Mouse (Mus musculus) MEL (cell line): ENCODE data around the gene Fat2. TPM values are rescaled to one million over a fixed set of nuclear protein-coding genes. Genes with fewer than 3 reads are reported as not detected.

Experiments
- DNase-seq: peaks from one replicate; pipeline ENCODE4 v3.0.0; 2011; ENCODE audit warnings: low read depth, low spot score
- H3K27ac ChIP-seq: 2 replicates; pipeline ENCODE4 v1.5.1; 2012; ENCODE audit warnings: low read depth, mild to moderate bottlenecking, control low read depth, low read length, moderate library complexity; ENCODE audit not compliant: control insufficient read depth
- H3K27me3 ChIP-seq, 2 experiments: fragments of 150-350 bp in 1 of 2; sonication (generic) in 1 of 2; 2 replicates each; pipeline ENCODE4 v1.6.1; 2012; ENCODE audit warnings: low read length in 2 of 2, mild to moderate bottlenecking in 2 of 2, improper control_type of control experiment in 1 of 2, moderate library complexity in 1 of 2; ENCODE audit not compliant: insufficient read depth in 2 of 2, control insufficient read depth in 1 of 2
- H3K36me3 ChIP-seq, 2 experiments: 2 replicates each; pipeline ENCODE4 v1.6.1; 2012 to 2014; ENCODE audit warnings: low read length in 2 of 2, improper control_type of control experiment in 1 of 2, inconsistent platforms in 1 of 2, mild to moderate bottlenecking in 1 of 2; ENCODE audit not compliant: insufficient read depth in 2 of 2, control insufficient read depth in 1 of 2
- H3K4me1 ChIP-seq, 2 experiments: fragments of 150-350 bp in 1 of 2; sonication (generic) in 1 of 2; 2 replicates each; pipeline ENCODE4 v1.6.1; 2012; ENCODE audit warnings: low read length in 2 of 2, improper control_type of control experiment in 1 of 2, mild to moderate bottlenecking in 1 of 2; ENCODE audit not compliant: insufficient read depth in 2 of 2, control insufficient read depth in 1 of 2
- H3K4me3 ChIP-seq, 2 experiments: fragments of 150-350 bp in 1 of 2; sonication (generic) in 1 of 2; 2 replicates each; pipeline ENCODE4 v1.5.1; 2012; ENCODE audit warnings: low read depth in 2 of 2, low read length in 2 of 2, mild to moderate bottlenecking in 2 of 2, moderate library complexity in 2 of 2, control low read depth in 1 of 2, improper control_type of control experiment in 1 of 2; ENCODE audit not compliant: control insufficient read depth in 1 of 2, insufficient read depth in 1 of 2
- H3K79me2 ChIP-seq: 2 replicates; pipeline ENCODE4 v1.6.1; 2012; ENCODE audit warnings: mild to moderate bottlenecking, low read length, moderate library complexity; ENCODE audit not compliant: control insufficient read depth, poor library complexity, insufficient read depth
- H3K9ac ChIP-seq: 2 replicates; pipeline ENCODE4 v1.6.1; 2012; ENCODE audit warnings: low read depth, mild to moderate bottlenecking, control low read depth, low read length, moderate library complexity; ENCODE audit not compliant: control insufficient read depth, poor library complexity, severe bottlenecking
- H3K9me3 ChIP-seq: fragments of 150-350 bp; sonication (generic); replicated peaks from 2 replicates; pipeline ENCODE4 v1.6.1; 2012; ENCODE audit warnings: mild to moderate bottlenecking, low read length, improper control_type of control experiment, moderate library complexity; ENCODE audit not compliant: insufficient read depth
- BHLHE40 ChIP-seq: IDR thresholded peaks from 2 replicates; pipeline ENCODE4 v1.6.1; 2012; ENCODE audit warnings: low read depth, mild to moderate bottlenecking, inconsistent platforms, low read length, improper control_type of control experiment, borderline replicate concordance
- CHD2 ChIP-seq: IDR thresholded peaks from 2 replicates; pipeline ENCODE4 v1.6.1; 2011; ENCODE audit warnings: low read length, improper control_type of control experiment
- CTCF ChIP-seq, 3 experiments: IDR thresholded peaks in 2 of 3; conservative IDR thresholded peaks in 1 of 3; 2 replicates each; pipeline ENCODE4 v1.5.1; 2011 to 2012; ENCODE audit warnings: low read length in 3 of 3, low read depth in 2 of 3, mild to moderate bottlenecking in 2 of 3, improper control_type of control experiment in 1 of 3, inconsistent platforms in 1 of 3, mixed read lengths in 1 of 3, moderate library complexity in 1 of 3; ENCODE audit not compliant: control insufficient read depth in 1 of 3, insufficient read depth in 1 of 3, poor library complexity in 1 of 3, severe bottlenecking in 1 of 3
- E2F4 ChIP-seq: IDR thresholded peaks from 2 replicates; pipeline ENCODE4 v1.6.1; 2011; ENCODE audit warnings: low read depth, low read length, improper control_type of control experiment, borderline replicate concordance
- ELF1 ChIP-seq: IDR thresholded peaks from 2 replicates; pipeline ENCODE4 v1.6.1; 2014; ENCODE audit warnings: low read depth, mild to moderate bottlenecking, inconsistent platforms, low read length, improper control_type of control experiment, moderate library complexity
- EP300 ChIP-seq, 2 experiments: IDR thresholded peaks; 2 replicates each; pipeline ENCODE4 v1.6.1; 2011; ENCODE audit warnings: improper control_type of control experiment in 2 of 2, low read length in 2 of 2, low read depth in 1 of 2, mild to moderate bottlenecking in 1 of 2
- ETS1 ChIP-seq: IDR thresholded peaks from 2 replicates; pipeline ENCODE4 v1.6.1; 2012; ENCODE audit warnings: low read depth, mild to moderate bottlenecking, inconsistent platforms, low read length, improper control_type of control experiment, moderate library complexity
- GATA1 ChIP-seq: IDR thresholded peaks from 2 replicates; pipeline ENCODE4 v1.6.1; 2011; ENCODE audit warnings: low read depth, low read length, improper control_type of control experiment
- JUND ChIP-seq: IDR thresholded peaks from 2 replicates; pipeline ENCODE4 v1.6.1; 2011; ENCODE audit warnings: low read depth, mild to moderate bottlenecking, improper control_type of control experiment, low read length
- MAFK ChIP-seq: IDR thresholded peaks from 2 replicates; pipeline ENCODE4 v1.6.1; 2011; ENCODE audit warnings: low read depth, mild to moderate bottlenecking, low read length, improper control_type of control experiment, borderline replicate concordance
- MAX ChIP-seq: IDR thresholded peaks from 2 replicates; pipeline ENCODE4 v1.6.1; 2011; ENCODE audit warnings: low read length, improper control_type of control experiment
- MEF2A ChIP-seq: IDR thresholded peaks from 2 replicates; pipeline ENCODE4 v1.6.1; 2014; ENCODE audit warnings: low read depth, mild to moderate bottlenecking, inconsistent platforms, low read length, improper control_type of control experiment; ENCODE audit not compliant: poor library complexity, insufficient replicate concordance, severe bottlenecking; ENCODE audit errors: extremely low read depth
- MYC ChIP-seq: IDR thresholded peaks from 2 replicates; pipeline ENCODE4 v1.6.1; 2011; ENCODE audit warnings: low read depth, mild to moderate bottlenecking, low read length, improper control_type of control experiment, moderate library complexity
- POLR2AphosphoS5 ChIP-seq: IDR thresholded peaks from 2 replicates; pipeline ENCODE4 v1.6.1; 2012; ENCODE audit warnings: low read depth, borderline replicate concordance, mild to moderate bottlenecking, inconsistent platforms, low read length, moderate library complexity, mixed read lengths
- RCOR1 ChIP-seq: IDR thresholded peaks from 2 replicates; pipeline ENCODE4 v1.6.1; 2012; ENCODE audit warnings: low read depth, mild to moderate bottlenecking, inconsistent platforms, low read length, improper control_type of control experiment
- SIN3A ChIP-seq: IDR thresholded peaks from 2 replicates; pipeline ENCODE4 v1.6.1; 2012; ENCODE audit warnings: low read length, improper control_type of control experiment, inconsistent platforms
- TAL1 ChIP-seq: IDR thresholded peaks from 2 replicates; pipeline ENCODE4 v1.6.1; 2012; ENCODE audit warnings: mild to moderate bottlenecking, inconsistent platforms, low read length, moderate library complexity, mixed read lengths
- TBP ChIP-seq: IDR thresholded peaks from 2 replicates; pipeline ENCODE4 v1.8.0; 2011; ENCODE audit warnings: low read depth, low read length, improper control_type of control experiment
- TCF12 ChIP-seq: IDR thresholded peaks from 2 replicates; pipeline ENCODE4 v1.6.1; 2014; ENCODE audit warnings: low read depth, mild to moderate bottlenecking, inconsistent platforms, low read length, improper control_type of control experiment, moderate library complexity
- USF2 ChIP-seq, 2 experiments: IDR thresholded peaks; 2 replicates each; pipeline ENCODE4 v1.6.1; 2011 to 2012; ENCODE audit warnings: improper control_type of control experiment in 2 of 2, low read length in 2 of 2, borderline replicate concordance in 1 of 2, inconsistent platforms in 1 of 2, low read depth in 1 of 2, mild to moderate bottlenecking in 1 of 2; ENCODE audit not compliant: insufficient read depth in 1 of 2
- ZKSCAN1 ChIP-seq: IDR thresholded peaks from 2 replicates; pipeline ENCODE4 v1.6.1; 2012; ENCODE audit warnings: low read depth, mild to moderate bottlenecking, inconsistent platforms, low read length, improper control_type of control experiment, moderate library complexity
- ZMIZ1 ChIP-seq: IDR thresholded peaks from 2 replicates; pipeline ENCODE4 v1.6.1; 2012; ENCODE audit warnings: low read depth, mild to moderate bottlenecking, inconsistent platforms, low read length, improper control_type of control experiment, moderate library complexity
- polyA plus RNA-seq, 2 experiments: library from polyadenylated mRNA; stranded (reverse) in 1 of 2; unstranded in 1 of 2; fragments of >175 nt in 1 of 2; fragments of >200 nt in 1 of 2; gene quantifications; 2 replicates each; pipeline versions ENCODE4 v1.2.1 to v1.2.4; 2012; ENCODE audit warnings: low replicate concordance in 2 of 2, low read depth in 1 of 2; ENCODE audit not compliant: insufficient read length in 2 of 2, insufficient read depth in 1 of 2, missing spikeins in 1 of 2
- total RNA-seq: library from RNA; depleted of rRNA; stranded (reverse); fragments of 300-350 nt; gene quantifications from 2 replicates; pipeline ENCODE4 v1.2.3, GENCODE M21; 2012

The Fat2 gene
- total and polyA plus RNA-seq, 3 experiments, result under 0.01 to 0.01 TPM; not detected in 1

DNA sequence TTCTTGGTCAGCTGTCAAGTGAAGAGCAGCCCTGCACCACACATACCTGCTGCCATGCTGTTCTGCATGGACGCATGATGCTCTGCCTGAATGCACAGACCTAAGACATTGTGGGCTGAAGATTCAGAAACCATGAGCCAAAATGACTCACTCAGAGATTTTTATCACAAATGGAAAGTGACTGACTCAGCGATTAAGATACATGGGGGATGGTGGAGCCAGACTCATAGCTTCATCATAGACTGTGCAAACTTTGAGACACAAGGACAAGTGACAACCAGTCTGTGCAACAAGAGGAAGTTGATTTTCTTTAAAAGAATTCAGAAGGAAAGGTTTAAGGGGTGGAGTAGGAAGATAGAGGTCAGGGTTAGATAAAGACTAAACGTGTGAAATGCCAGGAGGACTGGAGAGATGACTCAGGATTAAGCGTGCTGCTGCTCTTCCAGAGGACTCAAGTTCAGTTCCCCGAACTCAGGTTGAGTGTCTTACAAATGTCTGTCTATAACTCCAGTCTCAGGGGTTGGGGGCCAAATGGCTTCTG is 46.4 kb downstream of the Fat2 start:
- peak overlapping the region; percentile 57; the same call in 1 of the 2 replicates for H3K27ac ChIP-seq
- peaks cover 2 to 21% of the 10 kb centered on the region in 2 experiments; a peak in 3 of 4 replicates for H3K4me1 ChIP-seq
- H3K4me3 ChIP-seq, result no peak overlapping the region
- H3K79me2 ChIP-seq, result no peaks in the 10 kb centered on the region
- TF ChIP-seq EP300 (IDR thresholded peaks at IDR 0.05; ENCODE audit: low read depth in 1 of 2, low read length in 2 of 2) (peak; percentile 62 to 89), MAFK (peak; percentile 79), BHLHE40 (peak; percentile 47; the same call in 1 of the 2 replicates), ELF1 (no peak), MAX (0 out of 2 replicates have a peak, but pooled peaks have one; percentile 40), RCOR1 (peak; percentile 80), SIN3A (peak; percentile 35; the same call in 1 of the 2 replicates), MEF2A (no peak), TCF12 (peak; percentile 37; the same call in 1 of the 2 replicates), MYC (peak; percentile 73; the same call in 1 of the 2 replicates), JUND (peak; percentile 40; the same call in 1 of the 2 replicates), ZKSCAN1 (no peak), ZMIZ1 (no peak), GATA1 (peak; percentile 83), POLR2AphosphoS5 (no peak), ETS1 (peak; percentile 72)
- peaks cover 2 to 10% of the 10 kb centered on the region in 2 experiments; a peak in 3 of 4 replicates for H3K27me3 ChIP-seq
- DNase-seq, result peak; percentile 82
- H3K36me3 ChIP-seq, result peaks cover 0 to 15% of the 10 kb centered on the region in 2 experiments; a peak in 2 of 4 replicates
- H3K9ac ChIP-seq, result no peak overlapping the region
- H3K9me3 ChIP-seq, result no peaks in the 10 kb centered on the region

DNA sequence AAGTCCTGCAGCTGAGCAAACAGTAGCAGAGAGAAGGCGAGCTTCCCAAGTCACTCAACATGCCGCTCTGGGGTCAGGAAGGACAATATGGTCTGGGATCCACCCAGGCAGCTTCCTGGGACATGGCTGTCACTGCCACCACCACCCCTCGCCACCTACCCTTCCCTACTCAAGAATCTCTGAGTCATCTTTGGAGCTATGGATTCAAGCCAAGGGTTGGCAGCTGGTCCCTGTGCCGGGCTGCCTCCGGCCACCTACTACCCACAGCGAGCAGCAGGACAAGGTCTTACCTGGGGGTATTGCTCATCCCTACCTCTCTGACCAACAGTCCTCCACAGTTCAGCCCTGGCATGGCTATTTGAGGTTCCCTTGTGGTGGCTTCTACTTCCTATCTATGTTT is 61.6 kb downstream of the Fat2 start:
- no peak for DNase-seq
- no peaks in the 10 kb centered on the region for H3K79me2 ChIP-seq
- H3K4me1 ChIP-seq, result no peaks in the 10 kb centered on the region
- H3K36me3 ChIP-seq, result no peaks in the 10 kb centered on the region
- TF ChIP-seq TAL1 (no peak), RCOR1 (no peak), USF2 (IDR thresholded peaks at IDR 0.05; ENCODE audit: borderline replicate concordance in 1 of 2, insufficient read depth in 1 of 2, low read depth in 1 of 2, low read length in 2 of 2) (no peak), E2F4 (no peak), CHD2 (no peak), TBP (no peak), CTCF (IDR thresholded peaks at IDR 0.05 in 2 of 3, conservative IDR thresholded peaks at IDR 0.05 in 1 of 3; ENCODE audit: control insufficient read depth in 1 of 3, insufficient read depth in 1 of 3, low read depth in 2 of 3, low read length in 3 of 3, poor library complexity in 1 of 3, severe bottlenecking in 1 of 3) (no peak)
- no peak overlapping the region for H3K27ac ChIP-seq
- H3K4me3 ChIP-seq, result no peak overlapping the region
- peaks cover 33 to 37% of the 10 kb centered on the region in 2 experiments for H3K27me3 ChIP-seq
- H3K9me3 ChIP-seq, result no peaks in the 10 kb centered on the region
- no peak overlapping the region for H3K9ac ChIP-seq
